Mouse (Mus musculus): ENCODE results near the gene Vwa3a. TPM values are rescaled to one million over a fixed set of nuclear protein-coding genes. Genes with fewer than 3 reads are reported as not detected.

The Vwa3a gene
- polyA plus RNA-seq, 1 experiment from 2014 or later = 0.60 TPM

DNA sequence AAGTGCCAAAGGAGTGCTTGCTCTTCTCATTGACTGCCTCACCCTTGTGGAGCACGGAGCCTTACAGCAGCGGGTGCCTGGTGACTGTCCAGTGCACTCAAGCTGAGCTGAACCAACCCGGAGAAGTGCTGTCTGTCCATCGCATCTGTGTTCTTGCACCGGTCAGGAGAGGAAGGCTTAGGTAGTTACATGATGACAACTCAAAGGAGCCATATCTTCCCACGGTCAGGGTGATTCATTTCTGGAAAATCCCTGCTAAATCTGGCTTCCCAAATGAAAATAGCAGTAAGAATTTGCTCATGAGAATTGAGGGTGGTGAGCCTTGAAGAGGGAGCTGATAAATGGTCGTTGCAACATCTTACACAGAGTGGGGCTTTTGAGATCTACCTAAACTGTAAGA, 12.8 kb downstream of the Vwa3a start:
- Histone ChIP-seq H3K27me3 (ENCODE audit: insufficient read depth, poor library complexity, severe bottlenecking) (no peaks in the 10 kb centered on the region), H3K9me3 (no peaks in the 10 kb centered on the region), H3K36me3 (no peaks in the 10 kb centered on the region), H3K4me1 (no peaks in the 10 kb centered on the region), H3K27ac (no peak overlapping the region), H3K4me3 (no peak overlapping the region)
- DNase-seq (ENCODE audit: low spot score) = no peak
- 61% methylated on average over 7 of the region's 7 CpGs for WGBS

DNA sequence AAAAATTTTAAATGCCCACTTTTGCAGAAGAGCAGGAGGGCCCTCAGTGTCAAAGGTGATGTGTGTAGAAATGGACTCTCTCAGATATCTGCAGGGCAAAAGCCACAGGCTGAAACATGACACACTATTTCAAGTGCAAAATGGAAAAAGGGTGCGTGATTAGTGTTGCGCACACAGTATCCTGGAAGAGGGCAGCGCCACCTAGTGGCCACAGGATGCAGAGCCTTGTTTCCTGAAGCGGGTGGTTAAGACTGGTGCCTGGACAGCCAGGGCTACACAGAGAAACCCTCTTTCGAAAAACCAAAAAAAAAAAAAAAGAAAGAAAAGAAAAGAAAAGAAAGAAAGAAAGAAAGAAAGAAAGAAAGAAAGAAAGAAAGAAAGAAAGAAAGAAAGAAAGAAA, 15.6 kb downstream of the Vwa3a start:
- WGBS = 17% methylated on average over 5 of the region's 5 CpGs
- DNase-seq (ENCODE audit: low spot score) = peak; percentile 89
- Histone ChIP-seq H3K9me3 (no peaks in the 10 kb centered on the region), H3K36me3 (no peaks in the 10 kb centered on the region), H3K4me1 (no peaks in the 10 kb centered on the region), H3K27ac (no peak overlapping the region), H3K4me3 (no peak overlapping the region), H3K27me3 (ENCODE audit: insufficient read depth, poor library complexity, severe bottlenecking) (no peaks in the 10 kb centered on the region)

DNA sequence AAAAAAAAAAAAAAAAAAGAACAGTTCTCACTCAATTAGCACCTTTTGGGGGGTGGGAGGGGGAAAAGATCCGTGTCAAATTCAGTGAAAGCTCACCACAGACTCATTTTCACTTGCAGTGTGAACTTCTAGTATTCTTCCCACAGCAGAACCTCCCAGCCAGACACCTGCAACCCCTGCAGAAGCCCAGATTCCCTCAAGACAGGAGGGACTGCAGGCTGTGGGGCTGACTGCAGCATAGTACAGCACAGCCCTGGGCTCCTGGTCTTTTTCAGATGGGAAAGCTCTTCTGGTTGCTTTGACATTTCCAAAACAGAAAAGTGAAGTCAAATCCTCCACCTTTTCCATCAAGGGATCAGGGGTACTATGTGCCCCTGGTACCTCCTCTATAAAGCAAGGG, 28.3 kb downstream of the Vwa3a start:
- Histone ChIP-seq H3K4me1 (no peaks in the 10 kb centered on the region), H3K27ac (no peak overlapping the region), H3K9me3 (no peaks in the 10 kb centered on the region), H3K36me3 (no peaks in the 10 kb centered on the region), H3K27me3 (ENCODE audit: insufficient read depth, poor library complexity, severe bottlenecking) (no peaks in the 10 kb centered on the region), H3K4me3 (no peak overlapping the region)
- no peak for DNase-seq (ENCODE audit: low spot score)
- WGBS = 11% methylated on average over 1 of the region's 1 CpGs

DNA sequence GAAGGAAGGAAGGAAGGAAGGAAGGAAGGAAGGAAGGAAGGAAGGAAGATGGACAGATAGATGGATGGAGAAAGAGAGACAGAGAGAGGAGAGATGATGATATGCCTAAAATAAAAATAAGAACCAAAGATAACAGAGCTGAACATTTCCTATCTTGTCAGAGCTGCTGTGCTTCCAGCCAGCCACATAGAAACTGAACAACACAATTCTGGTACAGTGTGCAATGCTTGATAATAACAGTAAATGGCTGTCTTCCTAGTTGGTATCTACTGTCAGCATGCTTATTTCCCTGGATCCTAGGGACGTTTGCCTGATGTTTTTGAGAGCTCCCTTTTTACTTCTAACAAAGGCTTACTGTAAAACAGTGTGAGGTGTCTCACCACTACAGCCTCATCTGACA, 32.3 kb downstream of the Vwa3a start:
- no peaks in the 10 kb centered on the region for H3K27me3 ChIP-seq (ENCODE audit: insufficient read depth, poor library complexity, severe bottlenecking)
- no peaks in the 10 kb centered on the region for H3K4me1 ChIP-seq
- no peaks in the 10 kb centered on the region for H3K9me3 ChIP-seq
- no peak overlapping the region for H3K4me3 ChIP-seq
- no peak for DNase-seq (ENCODE audit: low spot score)
- no peaks in the 10 kb centered on the region for H3K36me3 ChIP-seq
- 44% methylated on average over 1 of the region's 1 CpGs for WGBS
- no peak overlapping the region for H3K27ac ChIP-seq

DNA sequence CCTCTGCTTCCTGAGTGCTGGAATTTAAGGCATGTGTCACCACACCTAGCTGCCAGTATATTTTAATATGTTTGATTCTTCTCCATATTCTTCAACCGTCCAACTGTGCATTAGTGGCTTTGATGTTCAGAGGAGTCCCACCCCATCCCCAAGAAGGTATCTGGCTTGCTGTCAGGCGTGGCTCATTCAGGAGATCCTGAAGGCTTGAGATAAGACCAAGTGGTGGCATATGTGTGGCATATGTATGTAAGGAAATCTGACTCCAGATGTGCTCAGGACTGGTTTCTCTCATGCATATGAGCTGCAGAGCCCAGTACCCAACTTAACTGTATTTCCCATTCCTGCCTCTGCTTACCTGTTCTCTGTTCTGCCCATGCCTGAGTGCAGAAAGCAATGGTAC, 38.9 kb downstream of the Vwa3a start:
- 64% methylated on average over 2 of the region's 2 CpGs for WGBS
- no peaks in the 10 kb centered on the region for H3K36me3 ChIP-seq
- no peak overlapping the region for H3K4me3 ChIP-seq
- H3K9me3 ChIP-seq = no peaks in the 10 kb centered on the region
- no peaks in the 10 kb centered on the region for H3K4me1 ChIP-seq
- H3K27me3 ChIP-seq (ENCODE audit: insufficient read depth, poor library complexity, severe bottlenecking) = no peaks in the 10 kb centered on the region
- H3K27ac ChIP-seq = no peak overlapping the region
- no peak for DNase-seq (ENCODE audit: low spot score)

DNA sequence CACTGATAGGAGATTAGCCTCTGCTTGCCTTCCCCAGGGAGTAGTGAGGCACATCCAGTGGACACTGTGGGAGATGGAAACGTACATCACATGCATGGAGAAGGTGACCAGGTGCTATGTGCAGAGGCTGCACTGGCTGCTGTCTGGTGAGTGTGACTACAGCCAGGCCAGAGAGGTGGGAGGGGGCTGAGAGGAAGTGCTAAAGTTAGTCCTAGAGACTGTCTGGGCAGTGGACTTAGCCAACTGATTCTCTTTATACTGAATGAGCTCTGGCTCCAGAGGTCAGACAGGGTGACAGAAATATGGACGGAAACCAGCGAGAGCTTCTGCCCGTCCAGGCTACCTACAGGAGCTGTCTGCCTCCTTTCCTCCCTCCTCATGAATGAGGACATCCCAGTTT, 56.4 kb downstream of the Vwa3a start:
- no peaks in the 10 kb centered on the region for H3K9me3 ChIP-seq
- no peaks in the 10 kb centered on the region for H3K36me3 ChIP-seq
- no peak for DNase-seq (ENCODE audit: low spot score)
- H3K4me3 ChIP-seq = no peak overlapping the region
- H3K27me3 ChIP-seq (ENCODE audit: insufficient read depth, poor library complexity, severe bottlenecking) = no peaks in the 10 kb centered on the region
- 0 out of 2 replicates have a peak, but pooled peaks cover 6% of the 10 kb centered on the region for H3K4me1 ChIP-seq
- WGBS = 66% methylated on average over 4 of the region's 4 CpGs
- no peak overlapping the region for H3K27ac ChIP-seq

DNA sequence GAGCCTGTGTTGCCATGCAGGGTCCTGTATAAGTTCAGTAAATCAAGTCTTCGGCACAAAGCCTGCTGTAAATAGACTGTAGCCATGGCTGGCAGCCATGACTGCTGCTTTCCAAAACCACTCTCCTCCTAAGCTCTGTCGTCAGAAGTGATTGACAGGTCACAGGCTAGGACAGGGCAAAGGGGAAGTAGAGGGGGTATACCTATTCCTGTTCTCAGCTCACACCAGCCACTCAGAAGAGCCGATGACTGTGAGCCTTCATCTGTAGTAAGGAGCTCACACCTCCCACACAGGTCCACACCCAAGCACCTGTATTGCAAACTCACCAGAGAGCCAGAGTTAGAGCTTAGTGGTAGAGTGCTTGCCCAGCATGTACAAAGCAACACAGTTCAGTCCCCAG, 57.3 kb downstream of the Vwa3a start:
- no peak overlapping the region for H3K27ac ChIP-seq
- H3K4me3 ChIP-seq = no peak overlapping the region
- no peak for DNase-seq (ENCODE audit: low spot score)
- 0 out of 2 replicates have a peak, but pooled peaks cover 6% of the 10 kb centered on the region for H3K4me1 ChIP-seq
- H3K27me3 ChIP-seq (ENCODE audit: insufficient read depth, poor library complexity, severe bottlenecking) = no peaks in the 10 kb centered on the region
- 58% methylated on average over 3 of the region's 3 CpGs for WGBS
- H3K9me3 ChIP-seq = no peaks in the 10 kb centered on the region
- H3K36me3 ChIP-seq = no peaks in the 10 kb centered on the region

DNA sequence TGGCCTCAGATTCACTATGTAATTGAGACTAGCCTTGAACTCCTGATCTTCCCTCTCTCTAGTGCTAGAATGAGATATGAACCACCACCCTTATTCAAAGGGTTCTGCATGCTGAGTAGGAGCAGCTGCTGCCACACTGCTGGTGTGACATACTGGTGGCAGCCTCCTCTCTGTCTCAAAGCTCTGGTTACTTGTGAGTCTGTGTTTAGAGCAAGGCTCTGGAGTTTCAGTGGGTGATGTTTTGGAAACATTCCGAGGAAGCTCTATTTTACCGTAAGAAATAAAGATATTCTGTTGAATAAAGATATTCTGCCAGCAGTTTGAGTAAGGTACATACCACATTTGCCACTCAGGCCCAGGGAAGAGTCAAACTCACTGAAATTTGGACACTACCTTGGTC, 64.2 kb downstream of the Vwa3a start:
- no peak for DNase-seq (ENCODE audit: low spot score)
- no peaks in the 10 kb centered on the region for H3K36me3 ChIP-seq
- no peaks in the 10 kb centered on the region for H3K4me1 ChIP-seq
- H3K27me3 ChIP-seq (ENCODE audit: insufficient read depth, poor library complexity, severe bottlenecking) = peaks cover 6% of the 10 kb centered on the region; the same call in 1 of the 2 replicates
- no peak overlapping the region for H3K4me3 ChIP-seq
- no peaks in the 10 kb centered on the region for H3K9me3 ChIP-seq
- H3K27ac ChIP-seq = no peak overlapping the region
- 82% methylated on average over 2 of the region's 2 CpGs for whole genome bisulfite sequencing

DNA sequence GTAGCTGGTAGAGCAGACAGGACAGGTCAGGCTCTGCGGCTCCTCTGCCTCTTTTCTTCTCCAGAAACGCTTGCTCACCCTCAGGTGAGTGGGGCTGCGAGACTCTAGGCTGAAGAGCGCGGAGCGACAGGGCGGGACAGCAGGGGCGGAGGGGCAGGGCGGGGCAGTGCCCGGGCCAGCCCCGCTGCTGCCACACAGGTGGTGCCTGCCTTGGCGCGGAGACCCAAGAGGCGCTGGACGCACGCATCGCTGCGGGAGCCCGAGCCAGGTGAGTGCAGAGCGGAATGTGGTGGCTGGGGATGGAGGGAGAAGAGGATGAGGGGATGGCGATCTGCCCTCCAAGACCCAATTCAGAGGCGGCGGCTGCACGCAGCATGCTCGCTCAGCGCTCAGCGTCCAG, 70.6 kb downstream of the Vwa3a start:
- peak overlapping the region; percentile 57 for H3K4me3 ChIP-seq
- no peaks in the 10 kb centered on the region for H3K9me3 ChIP-seq
- peaks cover 49% of the 10 kb centered on the region for H3K27me3 ChIP-seq (ENCODE audit: insufficient read depth, poor library complexity, severe bottlenecking)
- no peaks in the 10 kb centered on the region for H3K36me3 ChIP-seq
- 5% methylated on average over 27 of the region's 27 CpGs for WGBS
- H3K4me1 ChIP-seq = peaks cover 4% of the 10 kb centered on the region
- 0 out of 2 replicates have a peak overlapping the region, but pooled peaks have one; percentile 42 for H3K27ac ChIP-seq
- no peak for DNase-seq (ENCODE audit: low spot score)

DNA sequence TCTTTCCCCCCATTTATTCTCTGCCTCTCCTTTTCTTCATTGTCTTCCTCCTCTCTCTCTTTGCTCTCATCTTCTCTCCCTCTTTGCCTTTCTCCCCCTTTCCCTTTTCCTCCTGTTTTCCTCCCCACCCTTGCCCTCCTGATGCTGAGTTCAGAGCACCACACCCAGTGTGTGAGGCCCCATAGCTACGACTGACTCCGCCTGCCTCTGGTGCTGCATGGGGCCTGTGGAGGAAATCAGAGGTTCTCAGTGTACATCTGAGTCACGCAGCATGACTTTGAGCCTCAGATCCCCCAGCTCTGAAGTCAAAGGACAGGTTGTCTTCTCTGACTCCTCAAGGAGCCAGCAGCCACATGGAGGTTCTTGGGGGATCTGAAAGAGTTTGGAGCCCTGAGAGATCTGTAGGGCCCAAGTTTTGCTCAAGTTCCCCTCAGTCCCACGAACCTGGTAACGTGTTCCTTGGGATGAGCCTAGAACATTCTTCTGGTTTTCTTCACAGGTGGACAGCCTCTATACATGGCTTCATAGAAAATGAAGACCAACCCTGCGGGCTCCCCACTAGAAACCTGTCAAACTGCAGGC, 72.8 kb downstream of the Vwa3a start, which contains the start of gene Gm5737:
Gm5737 (plus strand) TSS at position 532 of the 582 bp plus-strand sequence.
- H3K36me3 ChIP-seq = no peaks in the 10 kb centered on the region
- no peaks in the 10 kb centered on the region for H3K9me3 ChIP-seq
- H3K4me1 ChIP-seq = peaks cover 4% of the 10 kb centered on the region
- WGBS = 73% methylated on average over 6 of the region's 6 CpGs
- DNase-seq (ENCODE audit: low spot score) = no peak
- no peak within 1 kb of the TSS for H3K4me3 ChIP-seq
- H3K27ac ChIP-seq = no peak within 1 kb of the TSS
- H3K27me3 ChIP-seq (ENCODE audit: insufficient read depth, poor library complexity, severe bottlenecking) = peaks cover 49% of the 10 kb centered on the region

DNA sequence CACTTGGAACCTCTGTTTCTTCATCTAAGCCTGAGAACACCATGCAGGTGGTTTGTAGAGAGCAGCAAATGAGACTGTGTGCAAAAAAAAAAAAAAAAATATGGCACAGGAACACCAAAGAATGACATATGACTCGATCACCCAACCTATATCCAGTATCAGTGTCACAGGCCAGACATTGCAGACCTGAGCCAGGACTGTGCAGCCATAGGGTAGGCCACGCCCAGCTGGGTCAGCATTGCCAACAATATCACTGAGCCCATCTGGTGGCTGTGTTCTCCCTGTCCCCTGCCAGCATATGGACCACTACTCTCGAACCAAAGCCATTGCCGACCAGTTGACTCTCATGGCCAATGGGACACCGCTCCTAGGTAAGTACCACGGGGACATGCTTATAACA, 78.4 kb downstream of the Vwa3a start:
- H3K4me3 ChIP-seq = no peak overlapping the region
- peaks cover 9% of the 10 kb centered on the region for H3K27me3 ChIP-seq (ENCODE audit: insufficient read depth, poor library complexity, severe bottlenecking)
- no peaks in the 10 kb centered on the region for H3K36me3 ChIP-seq
- 77% methylated on average over 6 of the region's 6 CpGs for WGBS
- H3K4me1 ChIP-seq = no peaks in the 10 kb centered on the region
- no peak for DNase-seq (ENCODE audit: low spot score)
- H3K9me3 ChIP-seq = no peaks in the 10 kb centered on the region
- H3K27ac ChIP-seq = no peak overlapping the region

DNA sequence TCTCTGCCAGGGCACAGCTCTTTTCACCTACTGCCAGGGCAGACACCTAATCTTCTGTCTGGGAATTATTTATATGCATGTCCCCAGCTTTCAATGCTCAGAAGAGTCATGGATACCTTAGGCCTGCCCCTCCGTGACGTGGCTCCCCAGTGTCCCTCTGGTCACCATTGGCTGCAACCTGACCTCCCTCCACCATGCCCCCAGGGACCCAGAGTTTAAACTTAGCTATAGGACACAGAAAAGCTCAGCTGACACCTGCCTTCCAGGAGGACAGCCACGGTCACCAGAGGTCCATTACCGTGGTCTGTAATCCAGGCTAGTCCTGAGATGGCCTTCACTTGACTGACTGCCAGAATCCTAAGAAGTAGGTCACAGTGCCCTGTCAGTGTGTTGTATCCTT, 80.3 kb downstream of the Vwa3a start:
- H3K4me1 ChIP-seq = no peaks in the 10 kb centered on the region
- DNase-seq (ENCODE audit: low spot score) = no peak
- WGBS = 83% methylated on average over 4 of the region's 4 CpGs
- no peaks in the 10 kb centered on the region for H3K36me3 ChIP-seq
- no peaks in the 10 kb centered on the region for H3K9me3 ChIP-seq
- H3K27ac ChIP-seq = no peak overlapping the region
- H3K27me3 ChIP-seq (ENCODE audit: insufficient read depth, poor library complexity, severe bottlenecking) = peaks cover 7% of the 10 kb centered on the region; the same call in 1 of the 2 replicates
- no peak overlapping the region for H3K4me3 ChIP-seq

DNA sequence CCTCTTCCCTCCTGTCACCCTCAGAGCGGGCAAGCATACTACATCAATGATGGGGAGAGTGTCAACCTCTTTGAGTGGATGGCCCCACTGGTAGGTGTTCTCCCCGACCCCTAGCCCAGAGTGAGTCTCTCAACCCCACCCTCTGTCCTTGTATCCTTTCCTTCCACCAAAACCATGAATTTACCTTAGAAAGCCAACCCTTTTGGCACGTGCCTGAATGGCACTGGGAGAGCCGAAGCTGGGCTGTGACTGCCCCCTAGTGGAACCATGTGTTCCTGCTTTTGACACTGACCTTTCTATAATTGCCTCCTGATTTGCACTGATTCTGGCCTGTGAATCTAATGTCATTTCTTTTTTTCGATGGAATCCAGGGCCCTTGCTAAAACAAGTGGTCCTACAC, 84.1 kb downstream of the Vwa3a start:
- no peak for DNase-seq (ENCODE audit: low spot score)
- WGBS = 18% methylated on average over 5 of the region's 5 CpGs
- H3K4me3 ChIP-seq = no peak overlapping the region
- H3K4me1 ChIP-seq = 0 out of 2 replicates have a peak, but pooled peaks cover 3% of the 10 kb centered on the region
- no peak overlapping the region for H3K27ac ChIP-seq
- no peaks in the 10 kb centered on the region for H3K36me3 ChIP-seq
- peaks cover 11% of the 10 kb centered on the region; the same call in 1 of the 2 replicates for H3K27me3 ChIP-seq (ENCODE audit: insufficient read depth, poor library complexity, severe bottlenecking)
- H3K9me3 ChIP-seq = no peaks in the 10 kb centered on the region

DNA sequence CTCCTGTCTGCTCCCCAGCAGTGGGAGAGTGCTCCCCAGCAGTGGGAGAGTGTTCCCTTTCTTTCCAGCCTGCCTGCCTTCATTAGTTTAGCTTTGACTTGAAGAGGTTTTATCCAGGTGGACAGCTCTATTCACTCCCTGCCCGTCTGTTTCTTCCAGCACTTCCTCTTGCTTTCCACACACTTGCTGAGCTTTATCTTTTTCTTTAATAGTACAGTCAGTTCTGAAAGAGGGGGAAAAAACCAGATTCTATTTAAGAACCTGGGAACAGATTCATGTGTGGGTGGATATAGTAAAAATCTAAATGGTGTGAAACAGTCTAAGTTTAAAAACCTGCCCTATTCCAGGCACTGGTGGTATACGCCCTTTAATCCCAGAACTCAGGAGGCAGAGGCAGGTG, 86.0 kb downstream of the Vwa3a start:
- Histone ChIP-seq H3K4me3 (no peak overlapping the region), H3K27ac (no peak overlapping the region), H3K36me3 (no peaks in the 10 kb centered on the region), H3K9me3 (no peaks in the 10 kb centered on the region), H3K27me3 (ENCODE audit: insufficient read depth, poor library complexity, severe bottlenecking) (peaks cover 20% of the 10 kb centered on the region), H3K4me1 (peaks cover 4% of the 10 kb centered on the region; the same call in 1 of the 2 replicates)
- no peak for DNase-seq (ENCODE audit: low spot score)
- 66% methylated on average over 2 of the region's 2 CpGs for WGBS

All from heart, embryonic 10.5 days (tissue).